Comparison of ENCODE assay signal across 8 mouse cellular contexts in genomic region chr10:7725751-7726500, GRCm38 (mm10). TPM values are rescaled to one million over a fixed set of nuclear protein-coding genes. Genes with fewer than 3 reads are reported as not detected.
DNase-seq lines count a peak whose midpoint lies in the region; ATAC-seq and TF ChIP-seq lines count a peak whose summit lies in the region.

Gene Katna1, plus strand, starts transcription at chr10:7726000.

- peak within 1 kb of the TSS; percentile 69 to 97 (median 76) for H3K4me3 ChIP-seq in CH12.LX (replicated peaks in 1 of 3; ENCODE audit: low read depth in 2 of 3, low read length in 2 of 3, poor library complexity in 1 of 3)
- H3K4me3 ChIP-seq in forebrain, embryonic 11.5 days (ENCODE audit: low read depth, low read length) = peak within 1 kb of the TSS; percentile 69
- peak within 1 kb of the TSS; percentile 97 for H3K4me3 ChIP-seq in heart, embryonic 16.5 days (ENCODE audit: low read length)
- H3K4me3 ChIP-seq in liver, embryonic 15.5 days (replicated peaks) = peak within 1 kb of the TSS; percentile 76
- H3K4me3 ChIP-seq in neural tube, embryonic 12.5 days = peak within 1 kb of the TSS; percentile 84

- in situ Hi-C loops in CH12.LX (cut with MboI; ENCODE audit: low pct_ligation_motif_present, low pct_unique_long_range_greater_than_20kb, low sequenced_read_pairs) = no loop called here

- H3K36me3 ChIP-seq in CH12.LX (replicated peaks in 1 of 2; ENCODE audit: control insufficient read depth in 1 of 2, insufficient read depth in 1 of 2, low read length in 1 of 2) = peaks cover 0 to 11% of the 10 kb centered on the region in 2 experiments
- H3K36me3 ChIP-seq in forebrain, embryonic 11.5 days (ENCODE audit: control insufficient read depth, insufficient read depth, low read length) = no peaks in the 10 kb centered on the region
- no peaks in the 10 kb centered on the region for H3K36me3 ChIP-seq in heart, embryonic 16.5 days (ENCODE audit: control insufficient read depth, insufficient read depth)
- no peaks in the 10 kb centered on the region for H3K36me3 ChIP-seq in liver, embryonic 15.5 days (replicated peaks)
- H3K36me3 ChIP-seq in neural tube, embryonic 12.5 days = no peaks in the 10 kb centered on the region

- peaks cover 2 to 33% of the 10 kb centered on the region in 2 experiments; a peak in 3 of 4 replicates for H3K4me1 ChIP-seq in CH12.LX (ENCODE audit: control insufficient read depth in 1 of 2, insufficient read depth in 2 of 2)
- no peaks in the 10 kb centered on the region; the same call in 1 of the 2 replicates for H3K4me1 ChIP-seq in forebrain, embryonic 11.5 days (replicated peaks; ENCODE audit: control insufficient read depth, insufficient read depth, low read length)
- H3K4me1 ChIP-seq in heart, embryonic 16.5 days (ENCODE audit: control insufficient read depth, insufficient read depth, low read length) = peaks cover 10% of the 10 kb centered on the region
- peaks cover 24% of the 10 kb centered on the region for H3K4me1 ChIP-seq in liver, embryonic 15.5 days (replicated peaks)
- peaks cover 11% of the 10 kb centered on the region for H3K4me1 ChIP-seq in neural tube, embryonic 12.5 days

- TF ChIP-seq RAD21 in CH12.LX (IDR thresholded peaks at IDR 0.05; ENCODE audit: low read depth, low read length) = no peak

- peak within 1 kb of the TSS; percentile 26; the same call in 1 of the 2 replicates for H3K27ac ChIP-seq in CH12.LX (ENCODE audit: insufficient read depth, low read depth)
- H3K27ac ChIP-seq in forebrain, embryonic 11.5 days (ENCODE audit: low read depth, low read length) = 0 out of 2 replicates have a peak within 1 kb of the TSS, but pooled peaks have one; percentile 15
- peak within 1 kb of the TSS; percentile 83 for H3K27ac ChIP-seq in heart, embryonic 16.5 days (ENCODE audit: low read length)
- peak within 1 kb of the TSS; percentile 82 for H3K27ac ChIP-seq in liver, embryonic 15.5 days (replicated peaks)
- no peak within 1 kb of the TSS for H3K27ac ChIP-seq in neural tube, embryonic 12.5 days

- TF ChIP-seq CTCF in CH12.LX (conservative IDR thresholded peaks at IDR 0.05 in 1 of 2, IDR thresholded peaks at IDR 0.05 in 1 of 2; ENCODE audit: low read depth in 2 of 2, low read length in 2 of 2) = no peak

- H3K79me2 ChIP-seq in CH12.LX (replicated peaks; ENCODE audit: control insufficient read depth, extremely low read depth, insufficient read depth, poor library complexity, severe bottlenecking) = peaks cover 36% of the 10 kb centered on the region

- dilution Hi-C loops in CH12.LX (cut with MboI; ENCODE audit: extremely low pct_ligation_motif_present, extremely low pct_unique_long_range_greater_than_20kb, low sequenced_read_pairs) = no loop called here

- under 1% methylated on average over 49 of the region's 49 CpGs for WGBS in forebrain, embryonic 11.5 days
- WGBS in heart, embryonic 16.5 days = under 1% methylated on average over 49 of the region's 49 CpGs
- under 1% methylated on average over 49 of the region's 49 CpGs for WGBS in liver, embryonic 15.5 days (ENCODE audit: insufficient replicate concordance)
- under 1% methylated on average over 49 of the region's 49 CpGs for WGBS in neural tube, embryonic 12.5 days

- H3K27me3 ChIP-seq in CH12.LX (replicated peaks) = no peaks in the 10 kb centered on the region
- no peaks in the 10 kb centered on the region for H3K27me3 ChIP-seq in forebrain, embryonic 11.5 days (ENCODE audit: control insufficient read depth, insufficient read depth, low read length)
- no peaks in the 10 kb centered on the region for H3K27me3 ChIP-seq in heart, embryonic 16.5 days (ENCODE audit: control insufficient read depth, insufficient read depth, low read length)
- H3K27me3 ChIP-seq in liver, embryonic 15.5 days = no peaks in the 10 kb centered on the region
- H3K27me3 ChIP-seq in neural tube, embryonic 12.5 days (replicated peaks) = no peaks in the 10 kb centered on the region

- peak within 1 kb of the TSS; percentile 84 for H3K9ac ChIP-seq in CH12.LX (ENCODE audit: insufficient read depth, low read depth)
- peak within 1 kb of the TSS; percentile 77 for H3K9ac ChIP-seq in forebrain, embryonic 11.5 days (ENCODE audit: low read length)
- peak within 1 kb of the TSS; percentile 90 for H3K9ac ChIP-seq in heart, embryonic 16.5 days (ENCODE audit: low read length)
- peak within 1 kb of the TSS; percentile 63 for H3K9ac ChIP-seq in liver, embryonic 15.5 days
- H3K9ac ChIP-seq in neural tube, embryonic 12.5 days = peak within 1 kb of the TSS; percentile 67

- DNase-seq in CH12.LX (ENCODE audit: extremely low read depth) = peak; percentile 95
- DNase-seq in c-Kit-positive CD71-positive TER-119-negative erythroid progenitor cells, embryonic 14.5 days (ENCODE audit: low read depth) = peak; percentile 92
- DNase-seq in forebrain, embryonic 11.5 days (ENCODE audit: low spot score) = peak; percentile 96
- DNase-seq in kidney, postnatal 36 days = peak; percentile 95 to 98
- DNase-seq in telencephalon, adult 2 months (ENCODE audit: low read depth, low spot score) = peak; percentile 88

- TF ChIP-seq EP300 in CH12.LX (IDR thresholded peaks at IDR 0.05; ENCODE audit: low read length) = no peak

- peak; percentile 99 for ATAC-seq in forebrain, embryonic 11.5 days (replicated peaks; ENCODE audit: low FRiP score)
- ATAC-seq in heart, embryonic 16.5 days (replicated peaks; ENCODE audit: extremely low read depth, insufficient read depth, low FRiP score) = peak; percentile 99
- ATAC-seq in liver, embryonic 15.5 days (ENCODE audit: insufficient read depth) = peak; percentile 96
- ATAC-seq in neural tube, embryonic 12.5 days (ENCODE audit: low FRiP score, low read depth) = peak; percentile 98

- TF ChIP-seq POLR2A in CH12.LX (IDR thresholded peaks at IDR 0.05; ENCODE audit: low read depth, low read length) = peak; percentile 99

- H3K9me3 ChIP-seq in CH12.LX (replicated peaks; ENCODE audit: low read length) = no peaks in the 10 kb centered on the region
- H3K9me3 ChIP-seq in forebrain, embryonic 11.5 days (ENCODE audit: control insufficient read depth, low read length) = no peaks in the 10 kb centered on the region
- H3K9me3 ChIP-seq in heart, embryonic 16.5 days (replicated peaks; ENCODE audit: control insufficient read depth, low read length) = no peaks in the 10 kb centered on the region
- no peaks in the 10 kb centered on the region for H3K9me3 ChIP-seq in liver, embryonic 15.5 days (replicated peaks)
- no peaks in the 10 kb centered on the region for H3K9me3 ChIP-seq in neural tube, embryonic 12.5 days

- peak within 1 kb of the TSS; percentile 73 for H3K4me2 ChIP-seq in CH12.LX (ENCODE audit: insufficient read depth, low read depth, poor library complexity, severe bottlenecking)
- peak within 1 kb of the TSS; percentile 80 for H3K4me2 ChIP-seq in forebrain, embryonic 11.5 days (ENCODE audit: low read depth, low read length, severe bottlenecking)
- peak within 1 kb of the TSS; percentile 94 for H3K4me2 ChIP-seq in heart, embryonic 16.5 days (ENCODE audit: low read depth, low read length)
- peak within 1 kb of the TSS; percentile 90 for H3K4me2 ChIP-seq in liver, embryonic 15.5 days
- peak within 1 kb of the TSS; percentile 90 for H3K4me2 ChIP-seq in neural tube, embryonic 12.5 days (replicated peaks)

TF ChIP-seq in CH12.LX, 34 proteins besides CTCF, POLR2A, EP300 and RAD21 (continues in another document):
- TF ChIP-seq UBTF (IDR thresholded peaks at IDR 0.05; ENCODE audit: low read depth, low read length) (no peak), BHLHE40 (IDR thresholded peaks at IDR 0.05; ENCODE audit: low read depth, low read length) (no peak; the same call in 1 of the 2 replicates), TBP (conservative IDR thresholded peaks at IDR 0.05; ENCODE audit: low read depth, low read length) (peak; percentile 97), IRF4 (IDR thresholded peaks at IDR 0.05; ENCODE audit: low read depth, low read length) (peak; percentile 95), MAZ (IDR thresholded peaks at IDR 0.05; ENCODE audit: low read depth, low read length) (no peak; the same call in 1 of the 2 replicates), POLR2AphosphoS2 (IDR thresholded peaks at IDR 0.05; ENCODE audit: low read depth, low read length) (peak; percentile 86), TCF12 (IDR thresholded peaks at IDR 0.05; ENCODE audit: low read depth, low read length) (peak; percentile 99), ZKSCAN1 (IDR thresholded peaks at IDR 0.05; ENCODE audit: borderline replicate concordance, low read depth, low read length) (no peak), SIN3A (IDR thresholded peaks at IDR 0.05; ENCODE audit: low read length) (no peak; the same call in 1 of the 2 replicates), GABPA (IDR thresholded peaks at IDR 0.05; ENCODE audit: insufficient replicate concordance, low read depth, low read length) (no peak), MAFK (IDR thresholded peaks at IDR 0.05; ENCODE audit: insufficient replicate concordance, low read length) (no peak), MXI1 (IDR thresholded peaks at IDR 0.05; ENCODE audit: low read depth, low read length) (no peak), KAT2A (IDR thresholded peaks at IDR 0.05; ENCODE audit: insufficient replicate concordance, low read length) (0 out of 2 replicates have a peak, but pooled peaks have one; percentile 34), ELF1 (IDR thresholded peaks at IDR 0.05; ENCODE audit: low read depth, low read length) (peak; percentile 94), MEF2A (IDR thresholded peaks at IDR 0.05; ENCODE audit: borderline replicate concordance, low read depth, low read length) (no peak), ETS1 (conservative IDR thresholded peaks at IDR 0.05; ENCODE audit: low read depth, low read length) (no peak), USF1 (IDR thresholded peaks at IDR 0.05; ENCODE audit: low read depth, low read length) (no peak), MYC (IDR thresholded peaks at IDR 0.05; ENCODE audit: low read depth, low read length) (no peak), PAX5 (IDR thresholded peaks at IDR 0.05; ENCODE audit: low read length) (no peak), CHD2 (IDR thresholded peaks at IDR 0.05; ENCODE audit: low read length) (no peak), ZMIZ1 (IDR thresholded peaks at IDR 0.05; ENCODE audit: low read depth, low read length) (peak; percentile 95), ZNF384 (IDR thresholded peaks at IDR 0.05; ENCODE audit: low read depth, low read length) (no peak), E2F4 (IDR thresholded peaks at IDR 0.05; ENCODE audit: insufficient replicate concordance, low read depth, low read length) (no peak), JUN (IDR thresholded peaks at IDR 0.05; ENCODE audit: insufficient read depth, low read depth, low read length) (no peak)

RNA-seq across cellular contexts. Expression of gene Katna1, which starts in this region (rescaled TPM):
- total RNA-seq in CH12.LX (2012; rRNA removed) (36.2 and 37.3 TPM in 2 replicates), CH12.LX (2014; rRNA removed) (58.5 and 64.2 TPM in 2 replicates)
- polyA plus RNA-seq in CH12.LX (2012; ENCODE audit: insufficient read length, low read depth) = 45.6 and 47.4 TPM in 2 replicates
- 71.5 and 73.2 TPM in 2 replicates for polyA plus RNA-seq in forebrain, embryonic 11.5 days (2014; fragmentation: Nextera tagmentation; extraction: Ambion mirVana)
- polyA plus RNA-seq in heart, embryonic 16.5 days (2015; fragmentation: Nextera tagmentation; extraction: Ambion mirVana) = 34.1 and 45.5 TPM in 2 replicates
- 28.6 and 29.6 TPM in 2 replicates for polyA plus RNA-seq in liver, embryonic 15.5 days (2015; fragmentation: Nextera tagmentation; extraction: Ambion mirVana)
- 50.9 and 53.9 TPM in 2 replicates for polyA plus RNA-seq in neural tube, embryonic 12.5 days (2016; fragmentation: Nextera tagmentation; extraction: Ambion mirVana)
